Mouse (Mus musculus) limb, embryonic 15.5 days (tissue): Measurements from ENCODE around the gene Cst7. TPM values are rescaled to one million over a fixed set of nuclear protein-coding genes. Genes with fewer than 3 reads are reported as not detected.
"Not testable (repeated sequence)": the region's sequence is repeated elsewhere in the genome, so short reads cannot be mapped to it uniquely, and the experiment has no call there.

ENCODE experiments used
- ATAC-seq: fragments of 200-750 bp; cut with Nextera tagmentation; 2 replicates; pipeline ENCODE4 v1.8.0; 2017; ENCODE audit warnings: low read depth, moderate TSS enrichment; ENCODE audit not compliant: insufficient number of reproducible peaks, low FRiP score, low TSS enrichment
- H3K27ac ChIP-seq: fragments of 300-500 bp; sonication (generic); 2 replicates; pipeline ENCODE4 v1.5.1; 2015; ENCODE audit warnings: moderate library complexity, mild to moderate bottlenecking, inconsistent platforms
- H3K27me3 ChIP-seq: fragments of 300-500 bp; sonication (generic); 2 replicates; pipeline ENCODE4 v1.6.1; 2015; ENCODE audit warnings: inconsistent platforms
- H3K36me3 ChIP-seq: fragments of 300-500 bp; sonication (generic); 2 replicates; pipeline ENCODE4 v1.6.1; 2015; ENCODE audit warnings: inconsistent platforms
- H3K4me1 ChIP-seq: fragments of 300-500 bp; sonication (generic); 2 replicates; pipeline ENCODE4 v1.6.1; 2015; ENCODE audit warnings: inconsistent platforms
- H3K4me2 ChIP-seq: fragments of 300-500 bp; sonication (generic); 2 replicates; pipeline ENCODE4 v1.6.1; 2015; ENCODE audit warnings: mild to moderate bottlenecking, inconsistent platforms
- H3K4me3 ChIP-seq: fragments of 300-500 bp; sonication (generic); 2 replicates; pipeline ENCODE4 v1.5.1; 2015; ENCODE audit warnings: mild to moderate bottlenecking, inconsistent platforms
- H3K9ac ChIP-seq: fragments of 300-500 bp; sonication (generic); 2 replicates; pipeline ENCODE4 v1.6.1; 2015; ENCODE audit warnings: inconsistent platforms
- H3K9me3 ChIP-seq: fragments of 300-500 bp; sonication (generic); 2 replicates; pipeline ENCODE4 v1.6.1; 2016; ENCODE audit warnings: inconsistent platforms
- WGBS: fragments of 180-500 bp; shearing (Covaris S2); methylation state at CpG from one replicate; pipeline ENCODE4 v1.1.7; 2015; 5-methylcytosine and 5-hydroxymethylcytosine counted together
- polyA plus RNA-seq: library from polyadenylated mRNA; unstranded; fragments of >200 nt; fragmentation: Nextera tagmentation; extraction: Ambion mirVana; gene quantifications from 2 replicates; pipeline ENCODE4 v1.2.1, GENCODE M21; 2015

Cst7 gene
- polyA plus RNA-seq, result 3.6 and 4.3 TPM in 2 replicates

- H3K9me3 ChIP-seq, result no peaks in the 10 kb centered on the region
- whole genome bisulfite sequencing, result 72% methylated on average over 11 of the region's 11 CpGs
- no peak within 1 kb of the TSS for H3K4me3 ChIP-seq
- H3K27me3 ChIP-seq, result no peaks in the 10 kb centered on the region
- no peak within 1 kb of the TSS for H3K9ac ChIP-seq
- H3K27ac ChIP-seq, result no peak within 1 kb of the TSS
- no peaks in the 10 kb centered on the region for H3K4me1 ChIP-seq
- H3K4me2 ChIP-seq, result no peak within 1 kb of the TSS
- H3K36me3 ChIP-seq, result no peaks in the 10 kb centered on the region
- ATAC-seq, result no peak
Measured at GRCm38 (mm10) chr2:150569847-150570590, at the start of gene Cst7. TSS of gene Cst7 (plus strand) at chr2:150570415.

GRCm38 (mm10) chr2:150525703-150526207 lies 44.5 kb upstream of the Cst7 start:
- no peaks in the 10 kb centered on the region for H3K36me3 ChIP-seq
- ATAC-seq, result no peak
- peak overlapping the region; percentile 29 for H3K4me3 ChIP-seq
- H3K9ac ChIP-seq, result no peak overlapping the region
- H3K27ac ChIP-seq, result no peak overlapping the region
- peak overlapping the region; percentile 56 for H3K4me2 ChIP-seq
- peaks cover 21% of the 10 kb centered on the region for H3K27me3 ChIP-seq
- 1% methylated on average over 42 of the region's 42 CpGs for WGBS
- H3K9me3 ChIP-seq, result no peaks in the 10 kb centered on the region
- H3K4me1 ChIP-seq, result peaks cover 7% of the 10 kb centered on the region

- not testable (repeated sequence) for H3K9ac ChIP-seq, H3K36me3 ChIP-seq, H3K27me3 ChIP-seq, H3K27ac ChIP-seq, ATAC-seq, H3K9me3 ChIP-seq, H3K4me3 ChIP-seq, H3K4me1 ChIP-seq, H3K4me2 ChIP-seq
- 77% methylated on average over 10 of the region's 10 CpGs for WGBS
Measured at GRCm38 (mm10) chr2:150549576-150549975, 20.6 kb upstream of the Cst7 start.

GRCm38 (mm10) chr2:150558568-150558967 lies 11.6 kb upstream of the Cst7 start:
- Histone ChIP-seq H3K4me3 (no peak overlapping the region), H3K9me3 (no peaks in the 10 kb centered on the region), H3K27ac (no peak overlapping the region), H3K27me3 (no peaks in the 10 kb centered on the region), H3K36me3 (no peaks in the 10 kb centered on the region), H3K4me2 (no peak overlapping the region), H3K4me1 (no peaks in the 10 kb centered on the region), H3K9ac (no peak overlapping the region)
- WGBS, result 50% methylated on average over 3 of the region's 3 CpGs
- no peak for ATAC-seq

GRCm38 (mm10) chr2:150567051-150567450 lies 3.2 kb upstream of the Cst7 start:
- H3K27ac ChIP-seq, result no peak overlapping the region
- ATAC-seq, result no peak
- WGBS, result 68% methylated on average over 2 of the region's 2 CpGs
- H3K9ac ChIP-seq, result no peak overlapping the region
- H3K9me3 ChIP-seq, result no peaks in the 10 kb centered on the region
- no peak overlapping the region for H3K4me3 ChIP-seq
- H3K4me1 ChIP-seq, result no peaks in the 10 kb centered on the region
- no peak overlapping the region for H3K4me2 ChIP-seq
- no peaks in the 10 kb centered on the region for H3K36me3 ChIP-seq
- H3K27me3 ChIP-seq, result no peaks in the 10 kb centered on the region

- Histone ChIP-seq H3K4me2 (no peak overlapping the region), H3K9ac (no peak overlapping the region)
Measured at GRCm38 (mm10) chr2:150570761-150571160, 546 bp downstream of the Cst7 start.

GRCm38 (mm10) chr2:150572463-150572862 lies 2.2 kb downstream of the Cst7 start:
- no peaks in the 10 kb centered on the region for H3K9me3 ChIP-seq
- no peak overlapping the region for H3K27ac ChIP-seq
- H3K36me3 ChIP-seq, result 0 out of 2 replicates have a peak, but pooled peaks cover 2% of the 10 kb centered on the region
- ATAC-seq, result no peak
- no peaks in the 10 kb centered on the region for H3K27me3 ChIP-seq
- no peak overlapping the region for H3K4me2 ChIP-seq
- WGBS, result 87% methylated on average over 3 of the region's 3 CpGs
- no peak overlapping the region for H3K9ac ChIP-seq
- H3K4me3 ChIP-seq, result no peak overlapping the region
- no peaks in the 10 kb centered on the region for H3K4me1 ChIP-seq

More at GRCm38 (mm10) chr2:150570761-150571160, 546 bp downstream of the Cst7 start:
- 73% methylated on average over 2 of the region's 2 CpGs for WGBS
- Histone ChIP-seq H3K9me3 (no peaks in the 10 kb centered on the region), H3K4me3 (no peak overlapping the region), H3K36me3 (no peaks in the 10 kb centered on the region), H3K27ac (no peak overlapping the region), H3K27me3 (no peaks in the 10 kb centered on the region), H3K4me1 (no peaks in the 10 kb centered on the region)
- ATAC-seq, result no peak

GRCm38 (mm10) chr2:150576256-150576655 lies 6.0 kb downstream of the Cst7 start:
- WGBS, result 88% methylated on average over 1 of the region's 1 CpGs
- no peak overlapping the region for H3K9ac ChIP-seq
- H3K27ac ChIP-seq, result no peak overlapping the region
- H3K4me3 ChIP-seq, result no peak overlapping the region
- H3K9me3 ChIP-seq, result no peaks in the 10 kb centered on the region
- H3K4me1 ChIP-seq, result no peaks in the 10 kb centered on the region
- H3K27me3 ChIP-seq, result no peaks in the 10 kb centered on the region
- H3K36me3 ChIP-seq, result 0 out of 2 replicates have a peak, but pooled peaks cover 2% of the 10 kb centered on the region
- no peak overlapping the region for H3K4me2 ChIP-seq
- ATAC-seq, result no peak

GRCm38 (mm10) chr2:150578603-150579002 lies 8.4 kb downstream of the Cst7 start:
- no peak overlapping the region for H3K4me3 ChIP-seq
- 86% methylated on average over 5 of the region's 5 CpGs for WGBS
- H3K9me3 ChIP-seq, result no peaks in the 10 kb centered on the region
- H3K36me3 ChIP-seq, result peaks cover 11% of the 10 kb centered on the region
- no peaks in the 10 kb centered on the region for H3K27me3 ChIP-seq
- no peak overlapping the region for H3K27ac ChIP-seq
- no peaks in the 10 kb centered on the region for H3K4me1 ChIP-seq
- no peak overlapping the region for H3K4me2 ChIP-seq
- ATAC-seq, result no peak
- H3K9ac ChIP-seq, result no peak overlapping the region

GRCm38 (mm10) chr2:150579628-150580027 lies 9.4 kb downstream of the Cst7 start:
- no peak overlapping the region for H3K27ac ChIP-seq
- no peak overlapping the region for H3K4me2 ChIP-seq
- H3K4me3 ChIP-seq, result no peak overlapping the region
- H3K9me3 ChIP-seq, result no peaks in the 10 kb centered on the region
- no peaks in the 10 kb centered on the region for H3K27me3 ChIP-seq
- peaks cover 21% of the 10 kb centered on the region for H3K36me3 ChIP-seq
- ATAC-seq, result no peak
- H3K9ac ChIP-seq, result no peak overlapping the region
- WGBS, result 69% methylated on average over 1 of the region's 1 CpGs
- H3K4me1 ChIP-seq, result no peaks in the 10 kb centered on the region

- ATAC-seq, result no peak
- no peaks in the 10 kb centered on the region for H3K27me3 ChIP-seq
- H3K4me3 ChIP-seq, result no peak overlapping the region
- H3K9ac ChIP-seq, result no peak overlapping the region
- 85% methylated on average over 11 of the region's 11 CpGs for WGBS
- H3K9me3 ChIP-seq, result no peaks in the 10 kb centered on the region
- peaks cover 69% of the 10 kb centered on the region for H3K36me3 ChIP-seq
- no peak overlapping the region for H3K27ac ChIP-seq
- no peak overlapping the region for H3K4me2 ChIP-seq
- no peaks in the 10 kb centered on the region for H3K4me1 ChIP-seq
Measured at GRCm38 (mm10) chr2:150589076-150589475, 18.9 kb downstream of the Cst7 start.

- Histone ChIP-seq H3K9me3 (no peaks in the 10 kb centered on the region), H3K4me1 (no peaks in the 10 kb centered on the region), H3K9ac (no peak overlapping the region), H3K27ac (no peak overlapping the region), H3K27me3 (no peaks in the 10 kb centered on the region), H3K36me3 (peaks cover 26% of the 10 kb centered on the region; the same call in 1 of the 2 replicates), H3K4me3 (no peak overlapping the region), H3K4me2 (no peak overlapping the region)
- ATAC-seq, result no peak
- WGBS, result 85% methylated on average over 3 of the region's 3 CpGs
Measured at GRCm38 (mm10) chr2:150595411-150596190, 25.4 kb downstream of the Cst7 start.
